Mouse (Mus musculus): ENCODE data around the gene Socs1.

Socs1 gene

DNA sequence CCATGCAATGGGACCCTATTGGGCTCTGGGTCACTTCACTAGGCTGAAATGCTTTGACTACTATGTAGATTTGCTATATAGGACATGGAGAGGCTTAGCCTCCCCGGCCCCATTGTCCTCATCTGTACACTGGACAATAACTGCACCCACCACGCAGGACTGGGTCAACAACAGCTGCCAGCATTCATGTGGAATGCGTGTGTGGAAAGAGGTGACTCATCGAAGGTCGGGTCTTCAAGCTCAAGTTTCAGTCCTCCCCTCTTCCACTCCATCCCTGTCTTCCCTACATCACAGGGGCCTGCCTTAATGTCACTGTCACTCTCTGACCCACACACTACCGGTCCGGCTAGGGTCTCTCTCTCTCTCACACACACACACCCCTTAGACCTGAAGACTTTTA lies 9.0 kb downstream of the Socs1 start:
- Histone ChIP-seq H3K4me1 (replicated peaks; ENCODE audit: low read depth, low read length) (no peaks in the 10 kb centered on the region), H3K4me3 (replicated peaks; ENCODE audit: low read length) (no peak overlapping the region), H3K9me3 (ENCODE audit: low read length) (no peaks in the 10 kb centered on the region), H3K27me3 (ENCODE audit: insufficient read depth, low read length) (peaks cover 40% of the 10 kb centered on the region), H3K36me3 (ENCODE audit: insufficient read depth, low read length) (no peaks in the 10 kb centered on the region)
- TF ChIP-seq CTCF (conservative IDR thresholded peaks at IDR 0.05; ENCODE audit: low read length) = no peak
- no peak for TF ChIP-seq POU5F1 (IDR thresholded peaks at IDR 0.05; ENCODE audit: borderline replicate concordance, low read length)
- TF ChIP-seq NANOG (IDR thresholded peaks at IDR 0.05; ENCODE audit: borderline replicate concordance, low read length) = no peak

DNA sequence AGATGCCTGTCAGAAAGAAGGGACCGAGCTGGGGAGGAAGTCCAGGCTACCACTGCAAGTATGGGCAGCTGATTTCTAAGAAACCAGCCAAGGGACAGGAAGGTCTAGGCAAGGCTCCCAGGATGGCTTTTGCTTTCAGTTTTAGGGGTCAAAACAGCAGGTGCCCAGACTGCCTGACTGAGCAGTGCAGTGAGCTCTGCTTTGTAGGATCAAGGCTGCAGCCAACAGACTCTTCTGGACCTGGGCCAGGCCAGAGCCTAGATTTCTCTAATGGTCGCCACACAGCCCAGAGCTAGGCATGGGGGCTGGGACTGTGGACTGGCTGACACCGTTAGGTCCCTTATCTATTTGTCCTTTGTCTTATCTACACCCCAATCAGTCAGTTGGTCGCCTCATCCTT lies 10.6 kb downstream of the Socs1 start:
- TF ChIP-seq NANOG (IDR thresholded peaks at IDR 0.05; ENCODE audit: borderline replicate concordance, low read length) = no peak
- no peak for TF ChIP-seq CTCF (conservative IDR thresholded peaks at IDR 0.05; ENCODE audit: low read length)
- no peak for TF ChIP-seq POU5F1 (IDR thresholded peaks at IDR 0.05; ENCODE audit: borderline replicate concordance, low read length)
- no peak overlapping the region for H3K4me3 ChIP-seq (replicated peaks; ENCODE audit: low read length)
- H3K4me1 ChIP-seq (replicated peaks; ENCODE audit: low read depth, low read length) = no peaks in the 10 kb centered on the region
- H3K27me3 ChIP-seq (ENCODE audit: insufficient read depth, low read length) = peaks cover 35% of the 10 kb centered on the region
- no peaks in the 10 kb centered on the region for H3K9me3 ChIP-seq (ENCODE audit: low read length)
- H3K36me3 ChIP-seq (ENCODE audit: insufficient read depth, low read length) = no peaks in the 10 kb centered on the region

DNA sequence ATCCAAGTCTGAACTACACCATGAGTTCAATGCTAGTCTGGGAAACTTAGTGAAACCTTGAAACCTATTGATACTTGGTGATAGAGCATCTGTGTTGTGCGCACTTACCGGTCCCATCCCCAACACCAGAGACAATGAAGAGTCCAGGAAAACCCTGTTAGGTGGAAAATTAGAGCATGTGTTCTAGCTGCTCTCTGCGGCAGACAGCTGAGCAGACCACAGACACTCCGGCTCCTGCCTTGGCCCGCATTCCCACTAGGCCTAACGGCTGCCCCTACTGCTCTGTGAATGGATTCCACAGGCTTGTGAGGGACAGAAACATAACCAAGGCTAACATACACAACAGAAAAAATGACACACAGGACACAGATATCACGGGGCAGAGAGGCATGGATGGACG lies 11.8 kb downstream of the Socs1 start:
- peaks cover 4% of the 10 kb centered on the region; the same call in 1 of the 2 replicates for H3K4me1 ChIP-seq (replicated peaks; ENCODE audit: low read depth, low read length)

DNA sequence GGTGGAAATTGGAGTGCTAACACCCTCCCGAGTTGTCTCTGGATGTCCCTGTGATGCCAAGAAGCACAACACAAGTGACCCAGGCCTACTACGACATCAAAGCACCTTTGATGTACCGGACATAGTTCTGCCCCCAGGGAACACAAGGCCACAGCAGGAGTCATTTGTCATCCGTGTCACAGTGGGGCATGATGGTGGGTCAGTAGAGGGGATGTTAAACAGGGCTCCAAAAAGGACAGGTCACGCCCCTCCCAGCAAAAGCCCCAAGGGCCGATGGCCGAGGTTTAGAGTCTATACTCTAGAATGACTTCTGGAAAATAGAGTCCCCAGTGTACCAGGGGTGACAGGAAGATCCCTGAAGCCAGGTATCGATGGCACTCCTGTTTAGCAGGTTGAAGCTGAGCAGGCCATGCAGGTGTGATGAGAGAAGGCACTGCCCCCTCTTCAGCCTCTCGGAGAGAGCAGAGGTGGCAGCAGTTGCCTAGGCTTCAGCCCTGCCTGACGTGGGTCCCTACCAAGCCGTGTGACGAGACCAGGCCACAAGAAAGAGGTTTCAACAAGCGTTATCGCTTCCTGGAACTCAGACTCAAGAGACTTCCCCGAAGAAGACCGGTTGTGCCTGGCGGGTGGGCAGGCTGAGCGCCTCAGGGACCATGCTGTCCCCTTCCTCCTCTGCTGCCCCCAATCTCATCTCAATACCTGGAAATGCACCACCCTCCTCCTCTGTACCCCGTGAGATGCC lies 13.4 kb downstream of the Socs1 start:
- no peak for TF ChIP-seq POU5F1 (IDR thresholded peaks at IDR 0.05; ENCODE audit: borderline replicate concordance, low read length)
- no peak for TF ChIP-seq CTCF (conservative IDR thresholded peaks at IDR 0.05; ENCODE audit: low read length)
- no peak for TF ChIP-seq NANOG (IDR thresholded peaks at IDR 0.05; ENCODE audit: borderline replicate concordance, low read length)
- Histone ChIP-seq H3K36me3 (ENCODE audit: insufficient read depth, low read length) (no peaks in the 10 kb centered on the region), H3K27me3 (ENCODE audit: insufficient read depth, low read length) (peaks cover 46% of the 10 kb centered on the region), H3K9me3 (ENCODE audit: low read length) (no peaks in the 10 kb centered on the region), H3K4me1 (replicated peaks; ENCODE audit: low read depth, low read length) (peaks cover 8% of the 10 kb centered on the region; the same call in 1 of the 2 replicates), H3K4me3 (replicated peaks; ENCODE audit: low read length) (no peak overlapping the region)

More for the DNA sequence above, 11.8 kb downstream of the Socs1 start:
- Histone ChIP-seq H3K4me3 (replicated peaks; ENCODE audit: low read length) (no peak overlapping the region), H3K9me3 (ENCODE audit: low read length) (no peaks in the 10 kb centered on the region), H3K27me3 (ENCODE audit: insufficient read depth, low read length) (peaks cover 45% of the 10 kb centered on the region), H3K36me3 (ENCODE audit: insufficient read depth, low read length) (no peaks in the 10 kb centered on the region)
- TF ChIP-seq CTCF (conservative IDR thresholded peaks at IDR 0.05; ENCODE audit: low read length) = no peak
- no peak for TF ChIP-seq NANOG (IDR thresholded peaks at IDR 0.05; ENCODE audit: borderline replicate concordance, low read length)
- no peak for TF ChIP-seq POU5F1 (IDR thresholded peaks at IDR 0.05; ENCODE audit: borderline replicate concordance, low read length)

DNA sequence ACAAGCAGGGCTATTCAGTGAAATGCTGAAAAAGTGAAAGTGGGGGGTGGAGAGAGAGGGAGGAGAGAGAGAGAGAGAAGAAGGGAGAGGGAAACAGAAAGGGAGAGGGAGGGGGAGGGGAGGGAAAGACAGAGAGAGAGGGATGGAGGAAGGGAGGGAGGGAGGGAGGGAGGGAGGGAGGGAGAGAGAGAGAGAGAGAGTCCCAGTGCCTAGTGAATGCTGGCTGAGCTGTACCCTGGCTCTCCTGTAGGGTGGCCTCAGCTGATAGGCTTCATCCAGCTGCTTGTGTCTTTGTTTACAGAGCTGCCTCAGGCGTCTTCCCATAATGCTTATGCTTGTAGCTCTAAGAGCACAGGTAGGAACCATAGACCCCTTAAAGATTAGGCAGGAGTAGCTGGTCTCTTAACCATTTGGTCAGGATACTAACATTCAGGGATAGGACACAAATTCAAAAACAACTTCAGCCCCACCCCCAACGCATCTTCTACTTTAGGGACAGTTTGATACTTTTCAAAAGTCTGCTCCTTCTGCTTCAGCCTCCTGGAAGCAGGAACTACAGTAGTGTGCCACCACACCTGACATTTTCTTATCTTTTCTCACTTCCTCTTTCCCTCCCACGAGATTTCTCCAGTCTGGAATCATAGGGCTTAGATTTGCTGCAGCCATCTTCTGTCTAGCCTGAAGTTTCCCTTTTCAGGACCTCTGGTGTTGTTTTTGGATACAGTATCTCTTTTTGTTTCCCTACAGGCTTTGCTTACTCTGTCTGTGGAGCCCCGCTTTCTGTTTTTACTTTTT lies 14.6 kb downstream of the Socs1 start:
- TF ChIP-seq POU5F1 (IDR thresholded peaks at IDR 0.05; ENCODE audit: borderline replicate concordance, low read length) = no peak
- TF ChIP-seq NANOG (IDR thresholded peaks at IDR 0.05; ENCODE audit: borderline replicate concordance, low read length) = no peak
- TF ChIP-seq CTCF (conservative IDR thresholded peaks at IDR 0.05; ENCODE audit: low read length) = no peak
- no peaks in the 10 kb centered on the region for H3K9me3 ChIP-seq (ENCODE audit: low read length)

DNA sequence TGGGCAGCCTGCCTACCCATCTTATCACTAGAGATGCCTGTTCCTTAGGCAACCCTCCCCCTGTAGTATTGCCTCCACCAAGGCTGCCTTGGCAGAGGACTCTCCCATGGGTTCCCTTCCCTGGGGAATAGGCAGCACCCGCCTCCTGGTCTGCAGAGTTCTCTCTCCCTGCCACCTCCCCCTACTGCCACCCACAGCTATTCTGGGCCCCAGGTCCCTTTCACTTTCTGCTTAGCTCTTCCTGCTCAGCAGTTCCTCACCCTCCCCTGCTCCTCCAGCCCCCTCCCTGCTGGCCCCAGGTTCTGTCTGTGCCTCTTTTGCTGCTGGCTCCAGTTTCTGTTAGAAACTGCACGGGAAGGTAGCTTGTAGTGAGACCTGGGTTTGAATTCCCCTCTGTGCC lies 15.7 kb downstream of the Socs1 start:
- no peaks in the 10 kb centered on the region for H3K9me3 ChIP-seq (ENCODE audit: low read length)
- H3K27me3 ChIP-seq (ENCODE audit: insufficient read depth, low read length) = peaks cover 41% of the 10 kb centered on the region
- peaks cover 8% of the 10 kb centered on the region; the same call in 1 of the 2 replicates for H3K4me1 ChIP-seq (replicated peaks; ENCODE audit: low read depth, low read length)
- TF ChIP-seq CTCF (conservative IDR thresholded peaks at IDR 0.05; ENCODE audit: low read length) (no peak), NANOG (IDR thresholded peaks at IDR 0.05; ENCODE audit: borderline replicate concordance, low read length) (no peak), POU5F1 (IDR thresholded peaks at IDR 0.05; ENCODE audit: borderline replicate concordance, low read length) (no peak)
- no peaks in the 10 kb centered on the region for H3K36me3 ChIP-seq (ENCODE audit: insufficient read depth, low read length)
- no peak overlapping the region for H3K4me3 ChIP-seq (replicated peaks; ENCODE audit: low read length)

More for the DNA sequence above, 14.6 kb downstream of the Socs1 start:
- no peaks in the 10 kb centered on the region for H3K36me3 ChIP-seq (ENCODE audit: insufficient read depth, low read length)
- peaks cover 8% of the 10 kb centered on the region; the same call in 1 of the 2 replicates for H3K4me1 ChIP-seq (replicated peaks; ENCODE audit: low read depth, low read length)
- H3K27me3 ChIP-seq (ENCODE audit: insufficient read depth, low read length) = peaks cover 37% of the 10 kb centered on the region
- H3K4me3 ChIP-seq (replicated peaks; ENCODE audit: low read length) = no peak overlapping the region

DNA sequence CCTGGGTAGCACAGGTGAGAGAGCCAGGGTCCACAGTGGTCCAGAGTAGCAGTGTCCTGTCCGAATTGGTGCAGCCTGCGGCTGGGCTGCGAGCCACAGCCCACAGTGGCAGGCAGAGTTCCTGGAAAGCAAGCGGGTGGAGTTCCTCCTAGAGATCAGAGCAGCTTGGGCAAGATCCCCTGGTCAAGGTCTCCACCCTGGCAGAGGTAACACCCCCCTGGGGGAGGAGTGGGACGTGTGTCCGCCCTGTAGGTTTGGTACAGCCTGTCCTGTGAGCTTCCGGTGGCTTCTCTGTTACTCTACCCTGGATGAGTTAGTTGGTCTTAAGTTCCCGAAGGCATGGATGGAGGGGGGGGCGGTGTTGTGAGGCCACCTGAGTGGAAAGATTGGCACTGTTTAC lies 16.5 kb downstream of the Socs1 start:
- no peak overlapping the region for H3K4me3 ChIP-seq (replicated peaks; ENCODE audit: low read length)
- peaks cover 43% of the 10 kb centered on the region for H3K27me3 ChIP-seq (ENCODE audit: insufficient read depth, low read length)
- peaks cover 8% of the 10 kb centered on the region; the same call in 1 of the 2 replicates for H3K4me1 ChIP-seq (replicated peaks; ENCODE audit: low read depth, low read length)
- TF ChIP-seq NANOG (IDR thresholded peaks at IDR 0.05; ENCODE audit: borderline replicate concordance, low read length) = no peak
- TF ChIP-seq CTCF (conservative IDR thresholded peaks at IDR 0.05; ENCODE audit: low read length) = no peak
- TF ChIP-seq POU5F1 (IDR thresholded peaks at IDR 0.05; ENCODE audit: borderline replicate concordance, low read length) = no peak
- no peaks in the 10 kb centered on the region for H3K36me3 ChIP-seq (ENCODE audit: insufficient read depth, low read length)
- H3K9me3 ChIP-seq (ENCODE audit: low read length) = no peaks in the 10 kb centered on the region

DNA sequence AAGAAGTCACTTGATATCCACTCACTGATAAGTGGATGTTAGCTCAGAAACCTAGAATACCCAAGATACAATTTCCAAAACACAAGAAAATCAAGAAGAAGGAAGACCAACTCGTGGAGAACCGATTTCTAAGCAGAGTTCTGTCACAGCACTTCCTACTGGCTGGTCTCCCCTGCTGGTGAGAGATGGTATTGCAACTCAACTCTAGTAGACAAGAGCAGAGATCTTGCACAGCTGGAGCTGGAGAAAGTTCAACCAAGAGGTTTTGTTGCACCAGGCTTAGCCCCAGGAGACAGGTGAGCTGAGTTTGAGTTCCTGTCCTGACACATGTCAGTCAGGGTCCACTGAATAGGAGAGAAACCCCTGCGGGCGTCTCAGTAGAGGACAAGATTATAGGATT lies 18.2 kb downstream of the Socs1 start:
- H3K4me3 ChIP-seq (replicated peaks; ENCODE audit: low read length) = no peak overlapping the region
- TF ChIP-seq CTCF (conservative IDR thresholded peaks at IDR 0.05; ENCODE audit: low read length) (peak; percentile 93), POU5F1 (IDR thresholded peaks at IDR 0.05; ENCODE audit: borderline replicate concordance, low read length) (no peak)
- H3K9me3 ChIP-seq (ENCODE audit: low read length) = no peaks in the 10 kb centered on the region
- H3K36me3 ChIP-seq (ENCODE audit: insufficient read depth, low read length) = no peaks in the 10 kb centered on the region
- peaks cover 8% of the 10 kb centered on the region; the same call in 1 of the 2 replicates for H3K4me1 ChIP-seq (replicated peaks; ENCODE audit: low read depth, low read length)
- H3K27me3 ChIP-seq (ENCODE audit: insufficient read depth, low read length) = peaks cover 51% of the 10 kb centered on the region

All from E14TG2a.4 (cell line).